Mouse (Mus musculus) frontal cortex, postnatal 14 days (tissue): ENCODE data around the gene Trim33.

Experiments
- DNase-seq, 2 experiments: peaks; one replicate each; pipeline ENCODE4 v3.0.0; 2022; ENCODE audit warnings: low spot score in 2 of 2

Trim33 gene

GRCm38 (mm10) chr3:103361150-103361549, 82.1 kb downstream of the Trim33 start:
- DNase-seq, result no peak

- DNase-seq, result no peak
These were observed 85.3 kb downstream of the Trim33 start for GRCm38 (mm10) chr3:103364182-103364945.

GRCm38 (mm10) chr3:103367176-103367970, 88.3 kb downstream of the Trim33 start:
- no peak for DNase-seq

- DNase-seq, result no peak
These were observed 89.6 kb downstream of the Trim33 start for GRCm38 (mm10) chr3:103368731-103369130.

- peak in 1 of 2 experiments; percentile 24 for DNase-seq
These were observed 94.9 kb downstream of the Trim33 start for GRCm38 (mm10) chr3:103374028-103374427.

- DNase-seq, result no peak
These were observed 96.2 kb downstream of the Trim33 start for GRCm38 (mm10) chr3:103375181-103375855.

- no peak for DNase-seq
These were observed 98.9 kb downstream of the Trim33 start for GRCm38 (mm10) chr3:103378018-103378417.

- no peak for DNase-seq
These were observed 100.3 kb downstream of the Trim33 start for GRCm38 (mm10) chr3:103379371-103379770.

- no peak for DNase-seq
These were observed 101.7 kb downstream of the Trim33 start for GRCm38 (mm10) chr3:103380814-103381213.

- no peak for DNase-seq
These were observed 102.3 kb downstream of the Trim33 start for GRCm38 (mm10) chr3:103381441-103381840.

GRCm38 (mm10) chr3:103382872-103383567, 103.9 kb downstream of the Trim33 start:
- DNase-seq, result peak; percentile 75 to 88

- DNase-seq, result no peak
These were observed 105.4 kb downstream of the Trim33 start for GRCm38 (mm10) chr3:103384486-103384885.

- DNase-seq, result no peak
These were observed 105.9 kb downstream of the Trim33 start for GRCm38 (mm10) chr3:103384949-103385348.

- no peak for DNase-seq
These were observed 106.5 kb downstream of the Trim33 start for GRCm38 (mm10) chr3:103385383-103386291.

GRCm38 (mm10) chr3:103386292-103387031, 107.4 kb downstream of the Trim33 start:
- no peak for DNase-seq

- peak in 1 of 2 experiments; percentile 39 for DNase-seq
These were observed 113.6 kb downstream of the Trim33 start for GRCm38 (mm10) chr3:103392613-103393258.

GRCm38 (mm10) chr3:103393283-103394060, 114.4 kb downstream of the Trim33 start:
- no peak for DNase-seq

GRCm38 (mm10) chr3:103394121-103394520, 115.0 kb downstream of the Trim33 start:
- no peak for DNase-seq

GRCm38 (mm10) chr3:103397523-103397922, 118.4 kb downstream of the Trim33 start:
- DNase-seq, result no peak
